Mouse (Mus musculus): Measurements from ENCODE around the gene Psmd2.

GRCm38 (mm10) chr16:20703071-20703470, 51.6 kb downstream of the Psmd2 start:
- TF ChIP-seq POLR2A (IDR thresholded peaks at IDR 0.05; ENCODE audit: borderline replicate concordance, control insufficient read depth, low read depth, low read length): no peak
- TF ChIP-seq CTCF (IDR thresholded peaks at IDR 0.05; ENCODE audit: control insufficient read depth, insufficient read depth, low read length): no peak
